Comparison of ENCODE assay signal across 16 mouse cellular contexts in the genomic region with DNA sequence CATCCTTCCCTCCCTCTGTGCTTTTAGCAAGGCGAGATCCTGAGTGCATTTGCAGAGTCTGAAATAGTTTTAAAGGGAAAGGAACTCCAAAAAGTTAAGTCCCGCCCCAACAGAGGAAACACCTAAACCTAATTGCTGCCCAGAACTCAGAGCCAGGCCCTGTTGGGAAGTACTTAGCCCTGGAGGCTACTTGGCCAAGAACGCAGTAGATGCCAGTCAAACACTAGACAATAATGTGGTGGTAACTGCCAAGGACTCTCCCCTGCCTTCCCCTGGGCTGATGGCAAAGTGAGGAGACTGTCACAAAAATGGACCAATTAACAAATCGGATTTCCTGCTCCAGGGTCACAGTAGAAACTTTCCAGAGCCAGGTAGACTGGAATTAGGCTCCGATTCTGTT. TPM values are rescaled to one million over a fixed set of nuclear protein-coding genes. Genes with fewer than 3 reads are reported as not detected.
A peak's percentile ranks its signal among the peaks of the same experiment; 100 is the strongest.
DNase-seq lines count a peak whose midpoint lies in the region; ATAC-seq and TF ChIP-seq lines count a peak whose summit lies in the region.
"Had no signal": no experiment of that assay in that cellular context is flagged by ENCODE, and none has a peak within 500 bp of the region (broad histone marks: within the 10 kb centered on the region; RNA-seq: fewer than 3 reads in every experiment).

No protein-coding gene starts in this region.

- no peak overlapping the region for H3K9ac ChIP-seq in midbrain, embryonic 11.5 days (ENCODE audit: low read length)
- no peak overlapping the region for H3K9ac ChIP-seq in midbrain, postnatal 0 days (replicated peaks; ENCODE audit: low read length, poor library complexity, severe bottlenecking)
- peak overlapping the region; percentile 67; the same call in 1 of the 2 replicates for H3K9ac ChIP-seq in liver, embryonic 12.5 days
- H3K9ac ChIP-seq: heart, embryonic 15.5 days had no signal

- no peaks in the 10 kb centered on the region for H3K9me3 ChIP-seq in erythroblast, embryonic 14.5 days (ENCODE audit: control insufficient read depth, low read length)
- H3K9me3 ChIP-seq in midbrain, embryonic 11.5 days (ENCODE audit: control insufficient read depth, low read length) = no peaks in the 10 kb centered on the region
- H3K9me3 ChIP-seq in midbrain, postnatal 0 days (ENCODE audit: low read length) = no peaks in the 10 kb centered on the region
- no peaks in the 10 kb centered on the region for H3K9me3 ChIP-seq in liver, embryonic 12.5 days (replicated peaks)
- H3K9me3 ChIP-seq: heart, embryonic 15.5 days; hindbrain, embryonic 13.5 days had no signal

- H3K27me3 ChIP-seq in erythroblast, embryonic 14.5 days (ENCODE audit: control insufficient read depth) = no peaks in the 10 kb centered on the region
- no peaks in the 10 kb centered on the region for H3K27me3 ChIP-seq in midbrain, embryonic 11.5 days (ENCODE audit: control insufficient read depth, insufficient read depth, low read length)
- H3K27me3 ChIP-seq in midbrain, postnatal 0 days (ENCODE audit: insufficient read depth, low read length) = no peaks in the 10 kb centered on the region
- no peaks in the 10 kb centered on the region for H3K27me3 ChIP-seq in liver, embryonic 12.5 days (replicated peaks)
- H3K27me3 ChIP-seq: heart, embryonic 15.5 days; hindbrain, embryonic 13.5 days had no signal

- H3K36me3 ChIP-seq in erythroblast, embryonic 14.5 days (ENCODE audit: control insufficient read depth) = peaks cover 8% of the 10 kb centered on the region
- H3K36me3 ChIP-seq in midbrain, embryonic 11.5 days (ENCODE audit: control insufficient read depth, insufficient read depth, low read length) = no peaks in the 10 kb centered on the region
- no peaks in the 10 kb centered on the region for H3K36me3 ChIP-seq in midbrain, postnatal 0 days (ENCODE audit: insufficient read depth, low read length)
- H3K36me3 ChIP-seq in liver, embryonic 12.5 days = peaks cover 2% of the 10 kb centered on the region; the same call in 1 of the 2 replicates
- H3K36me3 ChIP-seq: heart, embryonic 15.5 days had no signal

- DNase-seq in midbrain, embryonic 11.5 days (ENCODE audit: low spot score, missing footprints) = peak; percentile 65
- no peak for DNase-seq in midbrain, postnatal 0 days (ENCODE audit: low spot score)
- DNase-seq in adrenal gland, postnatal 4 days (ENCODE audit: low spot score in 2 of 2) = no peak
- DNase-seq in layer of hippocampus, adult 9-11 months = no peak
- no peak for DNase-seq in cerebellum, adult 18-20 months
- DNase-seq: adrenal gland, postnatal 10 days; cerebellum, postnatal 36 days; gastrocnemius, postnatal 25 days; kidney, adult 11 months; kidney, postnatal 25 days; thymus, postnatal 14 days had no signal

- ATAC-seq in erythroblast, adult 5-6 weeks (replicated peaks; ENCODE audit: low FRiP score, poor library complexity, severe bottlenecking) = no peak
- no peak for ATAC-seq in midbrain, embryonic 11.5 days (ENCODE audit: low FRiP score)
- no peak for ATAC-seq in midbrain, postnatal 0 days (ENCODE audit: low FRiP score)
- ATAC-seq in liver, embryonic 12.5 days = no peak

- 86% methylated on average over 5 of the region's 5 CpGs for WGBS in midbrain, embryonic 11.5 days
- WGBS in midbrain, postnatal 0 days = 80% methylated on average over 5 of the region's 5 CpGs
- 76% methylated on average over 5 of the region's 5 CpGs for WGBS in liver, embryonic 12.5 days (ENCODE audit: insufficient replicate concordance)

- peak overlapping the region; percentile 63 for H3K4me3 ChIP-seq in erythroblast, embryonic 14.5 days (replicated peaks)
- H3K4me3 ChIP-seq in midbrain, embryonic 11.5 days (ENCODE audit: low read depth, low read length) = no peak overlapping the region
- no peak overlapping the region for H3K4me3 ChIP-seq in midbrain, postnatal 0 days (ENCODE audit: low read depth, low read length)
- peak overlapping the region; percentile 61 for H3K4me3 ChIP-seq in liver, embryonic 12.5 days

- no peak overlapping the region for H3K4me2 ChIP-seq in midbrain, embryonic 11.5 days
- no peak overlapping the region for H3K4me2 ChIP-seq in midbrain, postnatal 0 days (ENCODE audit: low read depth, low read length, poor library complexity, severe bottlenecking)
- peak overlapping the region; percentile 83 for H3K4me2 ChIP-seq in liver, embryonic 12.5 days

- TF ChIP-seq CTCF in midbrain, postnatal 0 days (IDR thresholded peaks at IDR 0.05) = no peak

- H3K27ac ChIP-seq in midbrain, embryonic 11.5 days (ENCODE audit: low read depth, low read length) = no peak overlapping the region
- H3K27ac ChIP-seq in midbrain, postnatal 0 days (ENCODE audit: low read depth, low read length) = no peak overlapping the region
- H3K27ac ChIP-seq in liver, embryonic 12.5 days = peak overlapping the region; percentile 98
- H3K27ac ChIP-seq: heart, embryonic 15.5 days; hindbrain, embryonic 13.5 days had no signal

- H3K4me1 ChIP-seq in erythroblast, embryonic 14.5 days (ENCODE audit: control insufficient read depth) = peaks cover 76% of the 10 kb centered on the region
- peaks cover 5% of the 10 kb centered on the region; the same call in 1 of the 2 replicates for H3K4me1 ChIP-seq in midbrain, embryonic 11.5 days (ENCODE audit: control insufficient read depth, insufficient read depth, low read length)
- peaks cover 4% of the 10 kb centered on the region; the same call in 1 of the 2 replicates for H3K4me1 ChIP-seq in midbrain, postnatal 0 days (ENCODE audit: insufficient read depth, low read length)
- peaks cover 63% of the 10 kb centered on the region for H3K4me1 ChIP-seq in liver, embryonic 12.5 days

RNA-seq across cellular contexts. Expression of a gene that starts 1.1 kb away (rescaled TPM):
- polyA plus RNA-seq in erythroblast, embryonic 14.5 days (2012) = 0.13 and 0.26 TPM in 2 replicates
- total RNA-seq in erythroblast, adult 5-6 weeks (2015; ENCODE audit: low replicate concordance) = 10.2 and 15.0 TPM in 2 replicates
- 10.7 and 17.1 TPM in 2 replicates for total RNA-seq in erythroblast, adult 5-6 weeks (2017; ENCODE audit: low replicate concordance)
- polyA plus RNA-seq in midbrain, embryonic 11.5 days (2014; fragmentation: Nextera tagmentation; extraction: Ambion mirVana) = 6.7 and 7.9 TPM in 2 replicates
- 10.5 and 12.5 TPM in 2 replicates for total RNA-seq in midbrain, postnatal 0 days (2014; rRNA removed)
- 12.8 and 15.7 TPM in 2 replicates for polyA plus RNA-seq in midbrain, postnatal 0 days (2015; fragmentation: Nextera tagmentation; extraction: Ambion mirVana)
- polyA plus RNA-seq in liver, embryonic 12.5 days (2016; fragmentation: Nextera tagmentation; extraction: Ambion mirVana) = 16.5 and 17.2 TPM in 2 replicates
- 10 to 100 TPM in 1 of 2 experiments, 1 to 10 TPM in 1; 9.7 to 10.5 TPM for total RNA-seq in adrenal gland, postnatal 4 days (2021)

RNA-seq across cellular contexts. Expression of a gene that starts 23.0 kb away (rescaled TPM):
- 1.2 and 2.1 TPM in 2 replicates for polyA plus RNA-seq in erythroblast, embryonic 14.5 days (2012)
- total RNA-seq in erythroblast, adult 5-6 weeks (2015; ENCODE audit: low replicate concordance) = 6.5 and 8.2 TPM in 2 replicates
- total RNA-seq in erythroblast, adult 5-6 weeks (2017; ENCODE audit: low replicate concordance) = 2.0 and 6.4 TPM in 2 replicates
- 69.5 and 81.7 TPM in 2 replicates for polyA plus RNA-seq in midbrain, embryonic 11.5 days (2014; fragmentation: Nextera tagmentation; extraction: Ambion mirVana)
- 19.5 and 22.0 TPM in 2 replicates for total RNA-seq in midbrain, postnatal 0 days (2014; rRNA removed)
- polyA plus RNA-seq in midbrain, postnatal 0 days (2015; fragmentation: Nextera tagmentation; extraction: Ambion mirVana) = 47.3 and 52.7 TPM in 2 replicates
- 63.7 and 68.9 TPM in 2 replicates for polyA plus RNA-seq in liver, embryonic 12.5 days (2016; fragmentation: Nextera tagmentation; extraction: Ambion mirVana)
- 10 to 100 TPM; 37.5 to 42.4 TPM for total RNA-seq in adrenal gland, postnatal 4 days (2021)

RNA-seq across cellular contexts. Expression of a gene that starts 34.3 kb away (rescaled TPM):
- polyA plus RNA-seq in erythroblast, embryonic 14.5 days (2012) = 11.3 and 12.4 TPM in 2 replicates
- 114 and 130 TPM in 2 replicates for total RNA-seq in erythroblast, adult 5-6 weeks (2015; ENCODE audit: low replicate concordance)
- 192 and 196 TPM in 2 replicates for total RNA-seq in erythroblast, adult 5-6 weeks (2017; ENCODE audit: low replicate concordance)
- polyA plus RNA-seq in midbrain, embryonic 11.5 days (2014; fragmentation: Nextera tagmentation; extraction: Ambion mirVana) = 53.1 and 56.4 TPM in 2 replicates
- 41.7 and 44.2 TPM in 2 replicates for total RNA-seq in midbrain, postnatal 0 days (2014; rRNA removed)
- 34.7 and 36.2 TPM in 2 replicates for polyA plus RNA-seq in midbrain, postnatal 0 days (2015; fragmentation: Nextera tagmentation; extraction: Ambion mirVana)
- 37.9 and 39.0 TPM in 2 replicates for polyA plus RNA-seq in liver, embryonic 12.5 days (2016; fragmentation: Nextera tagmentation; extraction: Ambion mirVana)
- 10 to 100 TPM; 53.9 to 57.8 TPM for total RNA-seq in adrenal gland, postnatal 4 days (2021)

Comparison
In these comparisons a context has a peak if more than half of its experiments do, and no peak if none do; other contexts are left out.
1. H3K4me3 ChIP-seq: peak in erythroblast, embryonic 14.5 days (single experiment) and liver, embryonic 12.5 days (single experiment); none in midbrain, embryonic 11.5 days (single experiment) and midbrain, postnatal 0 days (single experiment).
2. RNA of a gene that starts 23.0 kb away (polyA plus RNA-seq): 69.5 to 81.7 TPM in midbrain, embryonic 11.5 days, 63.7 to 68.9 TPM in liver, embryonic 12.5 days and 47.3 to 52.7 TPM in midbrain, postnatal 0 days; 1.2 to 2.1 TPM in erythroblast, embryonic 14.5 days; every median in the first group is over 10 times any median in the second.